Mouse (Mus musculus) cerebellum, adult 9-11 months (tissue): ENCODE data around the gene Ccdc194.

Experiments used
- DNase-seq: peaks from one replicate; pipeline ENCODE4 v3.0.0; 2022

Gene Ccdc194

GRCm38 (mm10) chr8:71525226-71526050, at the start of gene Ccdc194:
Gene Ccdc194, minus strand, starts transcription at chr8:71525711.
- DNase-seq: no peak

- no peak for DNase-seq
Measured at GRCm38 (mm10) chr8:71575020-71575419, 49.5 kb upstream of the Ccdc194 start.

GRCm38 (mm10) chr8:71574426-71574825, 48.9 kb upstream of the Ccdc194 start:
- DNase-seq: no peak

- DNase-seq: peak; percentile 83
Measured at GRCm38 (mm10) chr8:71572847-71573633, 47.5 kb upstream of the Ccdc194 start.

GRCm38 (mm10) chr8:71572077-71572476, 46.6 kb upstream of the Ccdc194 start:
- no peak for DNase-seq

- DNase-seq: peak; percentile 99
Measured at GRCm38 (mm10) chr8:71570291-71570954, 44.9 kb upstream of the Ccdc194 start.

GRCm38 (mm10) chr8:71569366-71570290, 44.1 kb upstream of the Ccdc194 start:
- DNase-seq: peak; percentile 98

- peak; percentile 77 for DNase-seq
Measured at GRCm38 (mm10) chr8:71568941-71569340, 43.4 kb upstream of the Ccdc194 start.

- peak; percentile 78 for DNase-seq
Measured at GRCm38 (mm10) chr8:71568387-71568937, 43.0 kb upstream of the Ccdc194 start, which contains the start of gene Slc27a1. Gene Slc27a1, plus strand, starts transcription at chr8:71568882.

GRCm38 (mm10) chr8:71567587-71567986, 42.1 kb upstream of the Ccdc194 start:
- no peak for DNase-seq

GRCm38 (mm10) chr8:71566501-71566900, 41.0 kb upstream of the Ccdc194 start, which contains the start of gene Nxnl1:
Gene Nxnl1, minus strand, starts transcription at chr8:71566601.
- DNase-seq: no peak

GRCm38 (mm10) chr8:71563992-71564391, 38.5 kb upstream of the Ccdc194 start:
- no peak for DNase-seq

- peak; percentile 78 for DNase-seq
Measured at GRCm38 (mm10) chr8:71562751-71563150, 37.2 kb upstream of the Ccdc194 start.

- peak; percentile 57 for DNase-seq
Measured at GRCm38 (mm10) chr8:71561401-71561800, 35.9 kb upstream of the Ccdc194 start.

- no peak for DNase-seq
Measured at GRCm38 (mm10) chr8:71560765-71561164, 35.3 kb upstream of the Ccdc194 start.

GRCm38 (mm10) chr8:71560071-71560470, 34.6 kb upstream of the Ccdc194 start:
- DNase-seq: no peak

- peak; percentile 38 for DNase-seq
Measured at GRCm38 (mm10) chr8:71558958-71559690, 33.6 kb upstream of the Ccdc194 start.

- no peak for DNase-seq
Measured at GRCm38 (mm10) chr8:71558071-71558957, 32.8 kb upstream of the Ccdc194 start, which contains the start of gene Tmem221. Gene Tmem221, minus strand, starts transcription at chr8:71558871.

GRCm38 (mm10) chr8:71554644-71555043, 29.1 kb upstream of the Ccdc194 start:
- DNase-seq: no peak

GRCm38 (mm10) chr8:71554001-71554400, 28.5 kb upstream of the Ccdc194 start:
- no peak for DNase-seq
